Mouse (Mus musculus): ENCODE results near the gene Dram1. TPM values are rescaled to one million over a fixed set of nuclear protein-coding genes. Genes with fewer than 3 reads are reported as not detected.

Dram1 gene
- 1.3 and 3.3 TPM in 2 replicates for total RNA-seq (2012; rRNA removed)

- in situ Hi-C loops (cut with MboI; ENCODE audit: low sequenced_read_pairs in 2 of 2, unreplicated experiment in 2 of 2), result no loop called here
- no peak within 1 kb of the TSS for H3K27ac ChIP-seq (ENCODE audit: insufficient read depth, low read depth, low read length, poor library complexity, severe bottlenecking)
Measured at GRCm38 (mm10) chr10:88379013-88379885, at the start of gene Dram1, which contains the start of gene Gnptab. TSS of gene Dram1 (minus strand) at chr10:88379080. TSS of gene Gnptab (plus strand) at chr10:88379132.

GRCm38 (mm10) chr10:88427998-88428397 lies 49.1 kb upstream of the Dram1 start:
- H3K9ac ChIP-seq (ENCODE audit: insufficient read depth, low read depth, low read length, poor library complexity, severe bottlenecking), result no peak overlapping the region
- no peak for DNase-seq (ENCODE audit: low read depth, low spot score)
- in situ Hi-C loops (cut with MboI; ENCODE audit: low sequenced_read_pairs in 2 of 2, unreplicated experiment in 2 of 2), result no loop called here

More at GRCm38 (mm10) chr10:88379013-88379885, at the start of gene Dram1, which contains the start of gene Gnptab:
- DNase-seq (ENCODE audit: low read depth, low spot score), result peak; percentile 65
- Histone ChIP-seq H3K9ac (ENCODE audit: insufficient read depth, low read depth, low read length, poor library complexity, severe bottlenecking) (peak within 1 kb of the TSS; percentile 80), H3K4me3 (ENCODE audit: insufficient read depth in 1 of 2, low read depth in 1 of 2, low read length in 2 of 2, poor library complexity in 1 of 2, severe bottlenecking in 1 of 2) (peak within 1 kb of the TSS; percentile 79 to 86), H3K9me3 (ENCODE audit: control insufficient read depth, insufficient read depth, low read depth, low read length) (no peaks in the 10 kb centered on the region), H3K4me1 (ENCODE audit: control insufficient read depth in 2 of 2, insufficient read depth in 2 of 2, low read length in 2 of 2, poor library complexity in 1 of 2) (peaks cover 3 to 8% of the 10 kb centered on the region in 2 experiments; a peak in 1 of 4 replicates), H3K36me3 (ENCODE audit: control insufficient read depth, insufficient read depth, low read length, poor library complexity, severe bottlenecking) (no peaks in the 10 kb centered on the region)
- TF ChIP-seq HCFC1 (IDR thresholded peaks at IDR 0.05; ENCODE audit: borderline replicate concordance, insufficient read depth, low read length), result no peak

DNA sequence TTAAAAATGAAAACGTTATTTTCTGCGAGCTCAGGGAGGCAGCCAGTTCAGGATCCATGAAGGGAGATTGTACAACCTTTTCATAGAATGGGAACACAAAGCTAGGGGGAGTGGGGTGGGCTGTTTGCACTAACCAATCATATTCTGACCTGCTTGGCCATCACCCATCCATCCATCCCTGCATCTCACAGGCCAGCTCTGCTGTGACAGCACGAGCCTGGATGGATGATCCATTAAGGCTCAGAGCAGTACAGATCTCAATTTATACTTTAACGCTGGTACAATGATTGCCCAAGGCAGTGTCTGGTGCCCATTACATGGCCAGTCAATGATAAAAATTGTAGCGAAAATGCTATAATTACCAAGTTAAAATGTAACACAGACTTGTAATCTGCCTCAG lies 48.0 kb upstream of the Dram1 start:
- TF ChIP-seq HCFC1 (IDR thresholded peaks at IDR 0.05; ENCODE audit: borderline replicate concordance, insufficient read depth, low read length), result no peak
- no peak for TF ChIP-seq ZC3H11A (IDR thresholded peaks at IDR 0.05; ENCODE audit: borderline replicate concordance, low read depth, low read length)
- TF ChIP-seq ZNF384 (IDR thresholded peaks at IDR 0.05; ENCODE audit: low read depth, low read length), result no peak
- TF ChIP-seq CHD2 (IDR thresholded peaks at IDR 0.05; ENCODE audit: low read depth, low read length), result no peak
- TF ChIP-seq MAFK (IDR thresholded peaks at IDR 0.05; ENCODE audit: insufficient read depth, low read depth, low read length), result no peak
- H3K27ac ChIP-seq (ENCODE audit: insufficient read depth, low read depth, low read length, poor library complexity, severe bottlenecking), result no peak overlapping the region
- no peaks in the 10 kb centered on the region for H3K4me1 ChIP-seq (ENCODE audit: control insufficient read depth in 2 of 2, insufficient read depth in 2 of 2, low read length in 2 of 2, poor library complexity in 1 of 2)
- in situ Hi-C loops (cut with MboI; ENCODE audit: low sequenced_read_pairs in 2 of 2, unreplicated experiment in 2 of 2), result no loop called here
- no peak overlapping the region for H3K4me3 ChIP-seq (ENCODE audit: insufficient read depth in 1 of 2, low read depth in 1 of 2, low read length in 2 of 2, poor library complexity in 1 of 2, severe bottlenecking in 1 of 2)
- no peak overlapping the region for H3K9ac ChIP-seq (ENCODE audit: insufficient read depth, low read depth, low read length, poor library complexity, severe bottlenecking)
- H3K9me3 ChIP-seq (ENCODE audit: control insufficient read depth, insufficient read depth, low read depth, low read length), result no peaks in the 10 kb centered on the region
- DNase-seq (ENCODE audit: low read depth, low spot score), result no peak
- H3K36me3 ChIP-seq (ENCODE audit: control insufficient read depth, insufficient read depth, low read length, poor library complexity, severe bottlenecking), result peaks cover 27% of the 10 kb centered on the region

More at GRCm38 (mm10) chr10:88427998-88428397, 49.1 kb upstream of the Dram1 start:
- TF ChIP-seq MAFK (IDR thresholded peaks at IDR 0.05; ENCODE audit: insufficient read depth, low read depth, low read length), result no peak
- TF ChIP-seq ZC3H11A (IDR thresholded peaks at IDR 0.05; ENCODE audit: borderline replicate concordance, low read depth, low read length), result no peak
- TF ChIP-seq CHD2 (IDR thresholded peaks at IDR 0.05; ENCODE audit: low read depth, low read length), result no peak
- no peak for TF ChIP-seq HCFC1 (IDR thresholded peaks at IDR 0.05; ENCODE audit: borderline replicate concordance, insufficient read depth, low read length)
- no peak for TF ChIP-seq ZNF384 (IDR thresholded peaks at IDR 0.05; ENCODE audit: low read depth, low read length)
- Histone ChIP-seq H3K36me3 (ENCODE audit: control insufficient read depth, insufficient read depth, low read length, poor library complexity, severe bottlenecking) (peaks cover 22% of the 10 kb centered on the region), H3K27ac (ENCODE audit: insufficient read depth, low read depth, low read length, poor library complexity, severe bottlenecking) (no peak overlapping the region), H3K4me1 (ENCODE audit: control insufficient read depth in 2 of 2, insufficient read depth in 2 of 2, low read length in 2 of 2, poor library complexity in 1 of 2) (no peaks in the 10 kb centered on the region), H3K9me3 (ENCODE audit: control insufficient read depth, insufficient read depth, low read depth, low read length) (no peaks in the 10 kb centered on the region), H3K4me3 (ENCODE audit: insufficient read depth in 1 of 2, low read depth in 1 of 2, low read length in 2 of 2, poor library complexity in 1 of 2, severe bottlenecking in 1 of 2) (no peak overlapping the region)

- Histone ChIP-seq H3K27ac (ENCODE audit: insufficient read depth, low read depth, low read length, poor library complexity, severe bottlenecking) (no peak overlapping the region), H3K36me3 (ENCODE audit: control insufficient read depth, insufficient read depth, low read length, poor library complexity, severe bottlenecking) (peaks cover 24% of the 10 kb centered on the region), H3K4me1 (ENCODE audit: control insufficient read depth in 2 of 2, insufficient read depth in 2 of 2, low read length in 2 of 2, poor library complexity in 1 of 2) (no peaks in the 10 kb centered on the region), H3K9me3 (ENCODE audit: control insufficient read depth, insufficient read depth, low read depth, low read length) (no peaks in the 10 kb centered on the region), H3K4me3 (ENCODE audit: insufficient read depth in 1 of 2, low read depth in 1 of 2, low read length in 2 of 2, poor library complexity in 1 of 2, severe bottlenecking in 1 of 2) (no peak overlapping the region), H3K9ac (ENCODE audit: insufficient read depth, low read depth, low read length, poor library complexity, severe bottlenecking) (no peak overlapping the region)
- peak; percentile 31 for DNase-seq (ENCODE audit: low read depth, low spot score)
- no peak for TF ChIP-seq ZNF384 (IDR thresholded peaks at IDR 0.05; ENCODE audit: low read depth, low read length)
- TF ChIP-seq ZC3H11A (IDR thresholded peaks at IDR 0.05; ENCODE audit: borderline replicate concordance, low read depth, low read length), result peak; percentile 48; the same call in 1 of the 2 replicates
- in situ Hi-C loops (cut with MboI; ENCODE audit: low sequenced_read_pairs in 2 of 2, unreplicated experiment in 2 of 2), result no loop called here
Measured at GRCm38 (mm10) chr10:88426158-88426816, 47.4 kb upstream of the Dram1 start.

Data from ES-E14 (cell line).